Mouse (Mus musculus) midbrain, embryonic 15.5 days (tissue): ENCODE data around the gene Hist1h2ag. TPM values are rescaled to one million over a fixed set of nuclear protein-coding genes. Genes with fewer than 3 reads are reported as not detected.
"Not testable (repeated sequence)": the region's sequence is repeated elsewhere in the genome, so short reads cannot be mapped to it uniquely, and the experiment has no call there.

ENCODE experiments used
- ATAC-seq: fragments of 200-750 bp; cut with Nextera tagmentation; replicated peaks from 2 replicates; pipeline ENCODE4 v1.8.0; 2017; ENCODE audit warnings: moderate TSS enrichment
- H3K27ac ChIP-seq: fragments of 300-500 bp; sonication (generic); 2 replicates; pipeline ENCODE4 v1.5.1; 2015; ENCODE audit warnings: mild to moderate bottlenecking, inconsistent platforms
- H3K27me3 ChIP-seq: fragments of 300-500 bp; sonication (generic); replicated peaks from 2 replicates; pipeline ENCODE4 v1.6.1; 2015; ENCODE audit warnings: inconsistent platforms
- H3K36me3 ChIP-seq: fragments of 300-500 bp; sonication (generic); replicated peaks from 2 replicates; pipeline ENCODE4 v1.6.1; 2015; ENCODE audit warnings: inconsistent platforms
- H3K4me1 ChIP-seq: fragments of 300-500 bp; sonication (generic); 2 replicates; pipeline ENCODE4 v1.6.1; 2015; ENCODE audit warnings: inconsistent platforms
- H3K4me2 ChIP-seq: fragments of 300-500 bp; sonication (generic); 2 replicates; pipeline ENCODE4 v1.6.1; 2015; ENCODE audit warnings: inconsistent platforms, mild to moderate bottlenecking, moderate library complexity
- H3K4me3 ChIP-seq: fragments of 300-500 bp; sonication (generic); 2 replicates; pipeline ENCODE4 v1.5.1; 2015; ENCODE audit warnings: mild to moderate bottlenecking, inconsistent platforms
- H3K9ac ChIP-seq: fragments of 300-500 bp; sonication (generic); 2 replicates; pipeline ENCODE4 v1.6.1; 2015; ENCODE audit warnings: mild to moderate bottlenecking, inconsistent platforms
- H3K9me3 ChIP-seq: fragments of 300-500 bp; sonication (generic); 2 replicates; pipeline ENCODE4 v1.6.1; 2016; ENCODE audit warnings: inconsistent platforms
- WGBS: fragments of 180-500 bp; shearing (Covaris S2); methylation state at CpG from one replicate; pipeline ENCODE4 v1.1.7; 2015; ENCODE audit warnings: mixed read lengths; 5-methylcytosine and 5-hydroxymethylcytosine counted together
- polyA plus RNA-seq: library from polyadenylated mRNA; unstranded; fragments of >200 nt; fragmentation: Nextera tagmentation; extraction: Ambion mirVana; gene quantifications from 2 replicates; pipeline ENCODE4 v1.2.1, GENCODE M21; 2015

Gene Hist1h2ag
- 5.4 and 6.8 TPM in 2 replicates for polyA plus RNA-seq

DNA sequence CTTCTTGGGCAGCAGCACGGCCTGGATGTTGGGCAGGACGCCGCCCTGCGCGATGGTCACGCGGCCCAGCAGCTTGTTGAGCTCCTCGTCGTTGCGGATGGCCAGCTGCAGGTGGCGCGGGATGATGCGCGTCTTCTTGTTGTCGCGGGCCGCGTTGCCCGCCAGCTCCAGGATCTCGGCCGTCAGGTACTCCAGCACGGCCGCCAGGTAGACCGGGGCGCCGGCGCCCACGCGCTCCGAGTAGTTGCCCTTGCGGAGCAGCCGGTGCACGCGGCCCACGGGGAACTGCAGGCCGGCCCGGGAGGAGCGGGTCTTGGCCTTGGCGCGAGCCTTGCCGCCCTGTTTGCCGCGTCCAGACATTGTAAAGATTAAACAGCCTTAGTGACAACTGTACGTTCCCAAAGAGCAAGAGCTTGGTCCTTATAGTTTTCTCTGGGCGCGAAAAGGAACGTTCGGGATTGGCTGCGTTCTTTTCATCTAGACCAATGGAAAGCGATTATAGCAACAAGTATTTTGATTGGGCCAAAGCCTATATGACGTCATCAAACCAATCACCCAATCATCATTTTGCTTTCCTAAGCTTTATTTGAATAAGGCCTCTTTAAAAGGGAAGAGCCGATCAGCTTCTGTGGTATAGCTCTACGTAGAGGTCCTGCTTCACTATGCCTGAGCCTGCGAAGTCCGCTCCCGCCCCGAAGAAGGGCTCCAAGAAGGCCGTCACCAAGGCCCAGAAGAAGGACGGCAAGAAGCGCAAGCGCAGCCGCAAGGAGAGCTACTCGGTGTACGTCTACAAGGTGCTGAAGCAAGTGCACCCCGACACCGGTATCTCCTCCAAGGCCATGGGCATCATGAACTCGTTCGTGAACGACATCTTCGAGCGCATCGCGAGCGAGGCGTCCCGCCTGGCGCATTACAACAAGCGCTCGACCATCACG, at the start of gene Hist1h2ag, which contains the start of gene Hist1h2bj:
TSS of gene Hist1h2ag (minus strand) at position 377 of the 935 bp plus-strand sequence.
TSS of gene Hist1h2bj (plus strand) at position 647 of the 935 bp plus-strand sequence.
- under 1% methylated on average over 51 of the region's 80 CpGs for WGBS
- H3K27ac ChIP-seq: peak within 1 kb of the TSS; percentile 85

DNA sequence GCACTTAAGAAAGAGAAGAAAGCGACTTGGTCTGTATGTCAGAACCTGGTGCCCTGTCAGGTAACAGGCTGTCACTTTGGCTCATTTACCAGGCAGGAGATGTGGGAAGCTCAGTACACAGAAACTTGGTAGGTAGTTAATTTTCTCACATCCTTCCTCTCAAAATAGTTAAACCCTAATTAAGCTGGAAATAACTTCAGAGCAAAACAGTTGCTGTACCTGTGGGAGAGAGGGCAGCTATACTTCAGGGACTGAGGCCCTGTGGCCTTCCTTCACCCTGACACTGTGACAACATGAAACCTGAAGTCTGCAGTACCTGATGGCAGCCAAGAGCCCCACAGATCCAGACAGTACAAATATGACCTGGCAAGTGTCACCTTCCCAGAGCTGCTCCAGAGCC, 41.4 kb upstream of the Hist1h2ag start, which contains the start of gene Vmn1r188:
TSS of gene Vmn1r188 (plus strand) at position 301 of the 400 bp plus-strand sequence.
- not testable (repeated sequence) for H3K9ac ChIP-seq, H3K4me3 ChIP-seq, H3K36me3 ChIP-seq, H3K27me3 ChIP-seq, ATAC-seq, H3K4me1 ChIP-seq, H3K27ac ChIP-seq, H3K4me2 ChIP-seq, H3K9me3 ChIP-seq
- WGBS: 92% methylated on average over 1 of the region's 1 CpGs

More for the DNA sequence above, at the start of gene Hist1h2ag, which contains the start of gene Hist1h2bj:
- ATAC-seq: peak; percentile 95
- peaks cover 33% of the 10 kb centered on the region for H3K4me1 ChIP-seq
- peak within 1 kb of the TSS; percentile 87 for H3K4me2 ChIP-seq
- not testable (repeated sequence) for H3K27me3 ChIP-seq, H3K9me3 ChIP-seq, H3K36me3 ChIP-seq
- H3K9ac ChIP-seq: peak within 1 kb of the TSS; percentile 50
- peak within 1 kb of the TSS; percentile 44 for H3K4me3 ChIP-seq

DNA sequence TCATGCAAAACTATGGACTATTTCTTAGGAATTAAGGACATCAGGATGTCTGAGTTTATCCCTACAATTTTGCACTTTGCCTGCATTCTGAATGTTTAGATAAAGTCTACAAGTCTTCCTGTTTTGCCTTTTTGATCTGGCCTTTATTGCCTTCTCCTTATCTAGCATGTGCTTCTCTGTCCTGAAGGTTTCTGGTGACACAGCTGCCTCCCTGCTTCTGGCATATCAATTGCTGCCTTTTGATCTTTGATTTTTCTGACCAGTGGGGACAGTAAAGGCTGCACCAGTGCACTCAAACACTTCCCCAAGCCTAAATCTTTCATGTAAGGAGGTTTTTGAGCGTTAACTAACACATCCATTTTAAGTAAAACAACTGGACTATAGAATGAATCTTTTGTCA, 20.7 kb upstream of the Hist1h2ag start:
- Histone ChIP-seq H3K9me3 (0 out of 2 replicates have a peak, but pooled peaks cover 4% of the 10 kb centered on the region), H3K27ac (no peak overlapping the region), H3K4me3 (no peak overlapping the region), H3K9ac (no peak overlapping the region), H3K27me3 (no peaks in the 10 kb centered on the region), H3K36me3 (no peaks in the 10 kb centered on the region), H3K4me2 (no peak overlapping the region), H3K4me1 (no peaks in the 10 kb centered on the region)
- WGBS: 63% methylated on average over 1 of the region's 1 CpGs
- ATAC-seq: no peak

- ATAC-seq: no peak
- Histone ChIP-seq H3K27me3 (no peaks in the 10 kb centered on the region), H3K4me1 (no peaks in the 10 kb centered on the region), H3K9me3 (0 out of 2 replicates have a peak, but pooled peaks cover 2% of the 10 kb centered on the region), H3K4me2 (no peak overlapping the region), H3K36me3 (no peaks in the 10 kb centered on the region), H3K27ac (no peak overlapping the region), H3K4me3 (no peak overlapping the region), H3K9ac (no peak overlapping the region)
- WGBS: 93% methylated on average over 1 of the region's 1 CpGs
Observed at GRCm38 (mm10) chr13:22061422-22061821, 18.7 kb upstream of the Hist1h2ag start.

DNA sequence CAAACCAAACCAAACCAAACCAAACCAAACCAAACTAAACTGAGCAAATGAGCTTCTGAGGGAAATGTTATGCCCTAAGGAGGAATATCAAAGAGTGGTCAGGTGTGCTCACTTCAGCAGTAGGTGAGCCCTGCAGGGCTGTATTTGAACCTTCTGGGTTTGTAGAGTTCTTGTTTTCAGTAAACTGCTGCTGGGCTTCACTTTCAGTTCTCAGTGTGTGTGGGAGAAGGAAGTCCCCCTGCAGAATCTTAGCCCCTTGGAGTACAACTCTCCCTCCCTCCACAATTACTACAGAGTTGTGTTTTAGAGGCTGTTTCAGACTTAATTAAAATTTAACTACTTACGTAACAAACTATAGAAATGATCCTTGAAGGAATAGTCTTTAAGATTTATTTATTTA, 11.0 kb upstream of the Hist1h2ag start:
- ATAC-seq: no peak
- H3K9ac ChIP-seq: no peak overlapping the region
- H3K4me1 ChIP-seq: peaks cover 7% of the 10 kb centered on the region
- H3K4me3 ChIP-seq: no peak overlapping the region
- no peaks in the 10 kb centered on the region for H3K36me3 ChIP-seq
- H3K9me3 ChIP-seq: no peaks in the 10 kb centered on the region
- H3K4me2 ChIP-seq: no peak overlapping the region
- 94% methylated on average over 1 of the region's 1 CpGs for WGBS
- H3K27me3 ChIP-seq: no peaks in the 10 kb centered on the region
- no peak overlapping the region for H3K27ac ChIP-seq

DNA sequence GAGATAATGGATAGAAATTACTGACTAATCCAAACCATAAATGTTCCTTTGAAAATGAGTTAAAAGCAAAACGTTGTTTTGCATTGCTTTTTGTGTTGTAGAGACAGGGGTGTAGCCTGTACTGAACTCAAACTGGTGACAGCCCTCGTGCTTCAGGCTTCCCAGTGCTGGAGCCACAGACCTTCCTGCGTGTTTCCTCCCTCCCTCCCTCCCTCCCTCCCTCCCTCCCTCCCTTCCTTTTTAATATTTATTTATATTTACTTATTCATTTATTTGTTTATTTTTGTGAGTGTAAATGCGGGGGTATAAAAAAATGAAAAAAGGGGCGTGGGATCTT, 8.7 kb upstream of the Hist1h2ag start:
- Histone ChIP-seq H3K36me3 (no peaks in the 10 kb centered on the region), H3K4me3 (peak overlapping the region; percentile 65)

DNA sequence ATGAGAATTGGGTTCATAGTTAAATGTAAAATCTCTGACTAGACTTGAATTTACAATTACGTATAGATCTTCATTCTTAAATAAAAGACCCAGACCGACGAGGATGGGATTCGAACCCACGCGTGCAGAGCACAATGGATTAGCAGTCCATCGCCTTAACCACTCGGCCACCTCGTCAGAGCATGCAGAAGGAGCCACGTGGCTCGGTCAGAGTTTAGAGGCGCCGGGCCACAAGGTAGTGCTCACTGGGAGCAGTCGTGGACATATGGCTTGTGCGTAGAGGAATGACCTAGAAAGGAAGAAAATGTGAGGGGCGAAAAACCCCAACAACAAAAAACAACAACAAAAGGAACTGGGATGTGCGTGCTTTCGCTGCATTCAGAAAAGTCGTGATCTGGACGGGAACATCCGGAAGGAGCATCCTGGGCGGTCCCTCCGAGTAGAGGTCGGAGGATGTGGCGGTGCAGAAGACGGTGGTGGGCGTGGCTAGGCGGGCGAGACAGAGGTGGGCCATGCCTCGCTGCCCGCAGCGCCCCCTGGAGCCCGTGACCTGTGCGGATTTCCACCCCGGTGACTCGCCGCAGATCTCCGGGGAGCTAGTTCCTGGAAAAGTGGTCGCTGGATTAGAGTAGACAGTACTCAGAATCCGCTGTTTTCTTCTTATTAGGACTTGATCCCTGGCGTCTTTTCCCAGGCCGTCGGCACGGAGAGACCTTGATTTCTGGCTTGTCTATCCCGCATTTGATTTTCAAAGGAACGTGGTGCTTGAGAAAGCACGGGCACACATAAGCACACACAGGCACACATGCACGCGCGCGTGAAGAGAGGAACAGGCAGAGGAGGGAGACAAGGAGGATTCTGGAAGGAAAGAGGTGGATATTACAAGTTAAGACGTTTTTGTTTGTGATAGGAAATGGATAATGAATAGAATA, 8.1 kb upstream of the Hist1h2ag start:
- H3K4me3 ChIP-seq: peak overlapping the region; percentile 65
- H3K27ac ChIP-seq: peak overlapping the region; percentile 91
- no peaks in the 10 kb centered on the region for H3K36me3 ChIP-seq
- no peaks in the 10 kb centered on the region for H3K27me3 ChIP-seq
- peaks cover 7% of the 10 kb centered on the region for H3K4me1 ChIP-seq
- WGBS: under 1% methylated on average over 52 of the region's 52 CpGs
- H3K9ac ChIP-seq: peak overlapping the region; percentile 55
- no peaks in the 10 kb centered on the region for H3K9me3 ChIP-seq
- peak; percentile 96 for ATAC-seq
- H3K4me2 ChIP-seq: peak overlapping the region; percentile 70

More for the DNA sequence above, 8.7 kb upstream of the Hist1h2ag start:
- Histone ChIP-seq H3K27me3 (no peaks in the 10 kb centered on the region), H3K9me3 (no peaks in the 10 kb centered on the region), H3K9ac (peak overlapping the region; percentile 55), H3K4me2 (peak overlapping the region; percentile 70), H3K27ac (peak overlapping the region; percentile 91), H3K4me1 (peaks cover 7% of the 10 kb centered on the region)
- 13% methylated on average over 5 of the region's 5 CpGs for WGBS
- ATAC-seq: peak; percentile 56; the same call in 1 of the 2 replicates

- 2% methylated on average over 14 of the region's 14 CpGs for WGBS
- peak overlapping the region; percentile 55 for H3K9ac ChIP-seq
- H3K36me3 ChIP-seq: no peaks in the 10 kb centered on the region
- no peaks in the 10 kb centered on the region for H3K9me3 ChIP-seq
- H3K27me3 ChIP-seq: no peaks in the 10 kb centered on the region
- H3K27ac ChIP-seq: peak overlapping the region; percentile 91
- H3K4me3 ChIP-seq: peak overlapping the region; percentile 65
- H3K4me2 ChIP-seq: peak overlapping the region; percentile 70
- peaks cover 7% of the 10 kb centered on the region for H3K4me1 ChIP-seq
- peak; percentile 41 for ATAC-seq
Observed at GRCm38 (mm10) chr13:22049737-22050440, 7.1 kb upstream of the Hist1h2ag start.

DNA sequence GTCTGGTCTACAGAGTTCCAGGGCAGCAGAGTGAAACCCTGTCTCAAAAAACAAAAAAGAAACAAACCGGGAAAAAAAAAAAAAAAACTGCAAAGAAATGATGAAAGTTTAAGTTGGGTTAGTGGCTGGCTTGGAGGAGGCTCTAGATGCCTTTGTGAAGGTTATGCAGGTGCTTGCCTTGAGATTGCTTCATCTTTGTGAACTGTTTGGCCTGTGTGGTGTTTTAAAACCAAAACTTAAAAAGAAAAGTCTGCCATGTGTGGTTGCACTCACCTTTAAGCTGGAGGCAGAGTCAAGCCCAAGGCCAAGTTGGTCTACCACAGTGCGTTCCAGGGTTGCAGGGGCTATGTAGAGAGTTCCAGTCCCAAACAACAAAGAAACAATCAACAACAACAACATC, 6.3 kb upstream of the Hist1h2ag start:
- H3K27ac ChIP-seq: no peak overlapping the region
- H3K4me2 ChIP-seq: no peak overlapping the region
- no peaks in the 10 kb centered on the region for H3K27me3 ChIP-seq
- H3K4me3 ChIP-seq: no peak overlapping the region
- no peaks in the 10 kb centered on the region for H3K36me3 ChIP-seq
- no peak for ATAC-seq
- H3K9me3 ChIP-seq: no peaks in the 10 kb centered on the region
- WGBS: 85% methylated on average over 2 of the region's 2 CpGs
- H3K9ac ChIP-seq: no peak overlapping the region
- peaks cover 10% of the 10 kb centered on the region for H3K4me1 ChIP-seq

GRCm38 (mm10) chr13:22045311-22045710, 2.6 kb upstream of the Hist1h2ag start:
- ATAC-seq: no peak
- H3K9me3 ChIP-seq: no peaks in the 10 kb centered on the region
- peaks cover 35% of the 10 kb centered on the region for H3K4me1 ChIP-seq
- no peak overlapping the region for H3K4me2 ChIP-seq
- H3K9ac ChIP-seq: no peak overlapping the region
- WGBS: 69% methylated on average over 2 of the region's 2 CpGs
- H3K4me3 ChIP-seq: no peak overlapping the region
- no peak overlapping the region for H3K27ac ChIP-seq
- no peaks in the 10 kb centered on the region for H3K36me3 ChIP-seq
- no peaks in the 10 kb centered on the region for H3K27me3 ChIP-seq

GRCm38 (mm10) chr13:22044432-22045155, 1.9 kb upstream of the Hist1h2ag start:
- H3K36me3 ChIP-seq: no peaks in the 10 kb centered on the region
- H3K9me3 ChIP-seq: no peaks in the 10 kb centered on the region
- H3K4me3 ChIP-seq: no peak overlapping the region
- ATAC-seq: no peak
- H3K27me3 ChIP-seq: no peaks in the 10 kb centered on the region
- 90% methylated on average over 6 of the region's 6 CpGs for WGBS
- no peak overlapping the region for H3K9ac ChIP-seq
- H3K4me1 ChIP-seq: peaks cover 37% of the 10 kb centered on the region
- peak overlapping the region; percentile 85; the same call in 1 of the 2 replicates for H3K27ac ChIP-seq
- H3K4me2 ChIP-seq: peak overlapping the region; percentile 87; the same call in 1 of the 2 replicates
